11 mouse cellular contexts compared by ENCODE assay signal in the genomic region with DNA sequence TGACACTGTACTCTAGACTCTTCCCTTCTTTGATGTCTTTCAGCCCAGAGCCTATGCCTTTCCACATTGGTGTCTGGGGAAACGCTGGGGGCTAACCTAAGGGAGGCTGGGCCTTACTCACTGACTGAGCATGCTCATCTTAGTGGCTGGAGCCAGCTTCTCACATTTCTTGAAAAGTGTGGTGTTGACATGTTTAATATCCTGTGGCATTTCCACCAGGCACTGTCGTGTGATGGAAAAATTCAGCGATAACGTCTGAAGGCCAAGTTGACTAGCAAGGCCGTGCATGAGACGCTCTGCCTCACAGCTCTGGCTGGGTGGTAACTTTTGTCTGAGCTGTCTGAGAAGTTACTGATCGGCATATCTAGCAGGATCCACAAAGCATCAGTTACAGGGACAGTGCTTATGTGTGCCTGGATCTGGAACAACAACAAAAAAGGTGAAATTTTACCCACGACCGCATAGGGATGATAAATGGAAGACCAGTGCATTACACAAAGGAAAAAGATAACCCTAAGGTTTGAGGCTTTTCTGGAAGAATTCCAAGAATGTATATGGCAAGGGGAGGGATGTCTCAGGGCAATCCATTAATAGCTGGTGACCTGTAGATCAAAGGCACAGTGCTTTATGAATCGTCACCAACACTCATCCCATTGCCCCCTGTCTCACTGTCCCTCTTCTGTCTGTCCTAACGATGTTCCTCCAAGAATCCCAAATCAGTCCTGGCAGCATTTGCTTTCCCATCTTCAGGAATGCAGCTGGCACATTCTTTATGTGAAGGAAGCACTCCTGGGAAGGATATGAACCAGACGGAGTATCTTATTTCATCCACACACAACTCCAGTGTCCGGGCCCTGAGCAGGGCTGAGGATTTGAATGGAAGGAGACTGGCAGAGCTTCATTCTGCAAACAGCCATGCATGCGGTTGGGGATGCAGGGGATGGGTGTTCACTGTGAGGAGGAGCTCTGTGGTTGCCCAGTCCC.
DNase-seq lines count a peak whose midpoint lies in the region; ATAC-seq and TF ChIP-seq lines count a peak whose summit lies in the region.
"Had no signal": no experiment of that assay in that cellular context is flagged by ENCODE, and none has a peak within 500 bp of the region (broad histone marks: within the 10 kb centered on the region; RNA-seq: fewer than 3 reads in every experiment).

No protein-coding gene starts in this region.

- peaks cover 37% of the 10 kb centered on the region for H3K4me1 ChIP-seq in hindbrain, embryonic 13.5 days (replicated peaks)
- H3K4me1 ChIP-seq in hindbrain, embryonic 16.5 days (ENCODE audit: control insufficient read depth, insufficient read depth, low read depth, low read length): peaks cover 11% of the 10 kb centered on the region
- H3K4me1 ChIP-seq in forebrain, postnatal 0 days (ENCODE audit: insufficient read depth): no peaks in the 10 kb centered on the region

- ATAC-seq in hindbrain, embryonic 13.5 days (ENCODE audit: low FRiP score): no peak
- no peak for ATAC-seq in hindbrain, embryonic 16.5 days
- ATAC-seq in forebrain, postnatal 0 days: no peak

- DNase-seq in 416B (ENCODE audit: low read depth): peak; percentile 75
- DNase-seq in NIH3T3 (ENCODE audit: low read depth): peak; percentile 68
- peak; percentile 23 for DNase-seq in fibroblast of lung, adult 2 months (ENCODE audit: low read depth)
- no peak for DNase-seq in cerebellum, postnatal 25 days
- no peak for DNase-seq in forebrain, postnatal 0 days
- DNase-seq in layer of hippocampus, adult 9-11 months: no peak
- DNase-seq: gastrocnemius, postnatal 36 days; kidney, postnatal 14 days; midbrain, embryonic 14.5 days had no signal

- H3K4me2 ChIP-seq in hindbrain, embryonic 13.5 days: no peak overlapping the region
- no peak overlapping the region for H3K4me2 ChIP-seq in hindbrain, embryonic 16.5 days (ENCODE audit: low read length)
- no peak overlapping the region for H3K4me2 ChIP-seq in forebrain, postnatal 0 days (ENCODE audit: low read depth)

- WGBS in hindbrain, embryonic 13.5 days: 78% methylated on average over 14 of the region's 14 CpGs
- WGBS in hindbrain, embryonic 16.5 days: 72% methylated on average over 14 of the region's 14 CpGs
- WGBS in forebrain, postnatal 0 days: 74% methylated on average over 14 of the region's 14 CpGs

- no peak overlapping the region for H3K9ac ChIP-seq in hindbrain, embryonic 13.5 days
- no peak overlapping the region for H3K9ac ChIP-seq in hindbrain, embryonic 16.5 days (ENCODE audit: low read depth, low read length)
- H3K9ac ChIP-seq in forebrain, postnatal 0 days: no peak overlapping the region

- H3K9me3 ChIP-seq in hindbrain, embryonic 13.5 days: no peaks in the 10 kb centered on the region
- H3K9me3 ChIP-seq in hindbrain, embryonic 16.5 days (ENCODE audit: control insufficient read depth, low read length): no peaks in the 10 kb centered on the region
- H3K9me3 ChIP-seq in forebrain, postnatal 0 days (ENCODE audit: low read length): no peaks in the 10 kb centered on the region

- no peak overlapping the region for H3K4me3 ChIP-seq in hindbrain, embryonic 13.5 days
- no peak overlapping the region for H3K4me3 ChIP-seq in hindbrain, embryonic 16.5 days (ENCODE audit: low read length)
- no peak overlapping the region for H3K4me3 ChIP-seq in forebrain, postnatal 0 days (ENCODE audit: low read depth, low read length)

- 0 out of 2 replicates have a peak overlapping the region, but pooled peaks have one; percentile 1 for H3K27ac ChIP-seq in hindbrain, embryonic 13.5 days
- no peak overlapping the region for H3K27ac ChIP-seq in hindbrain, embryonic 16.5 days (ENCODE audit: low read depth, low read length)
- no peak overlapping the region for H3K27ac ChIP-seq in forebrain, postnatal 0 days (ENCODE audit: low read depth, low read length)

- no peaks in the 10 kb centered on the region for H3K36me3 ChIP-seq in hindbrain, embryonic 13.5 days
- H3K36me3 ChIP-seq in hindbrain, embryonic 16.5 days (ENCODE audit: control insufficient read depth, insufficient read depth, low read length): no peaks in the 10 kb centered on the region
- no peaks in the 10 kb centered on the region for H3K36me3 ChIP-seq in forebrain, postnatal 0 days (ENCODE audit: insufficient read depth)

- no peak for TF ChIP-seq CTCF in forebrain, postnatal 0 days (IDR thresholded peaks at IDR 0.05; ENCODE audit: low read depth)

- no peaks in the 10 kb centered on the region for H3K27me3 ChIP-seq in hindbrain, embryonic 13.5 days
- H3K27me3 ChIP-seq in hindbrain, embryonic 16.5 days (replicated peaks; ENCODE audit: control insufficient read depth, insufficient read depth, low read length): no peaks in the 10 kb centered on the region
- no peaks in the 10 kb centered on the region for H3K27me3 ChIP-seq in forebrain, postnatal 0 days (ENCODE audit: insufficient read depth, low read length)

Comparison
In these comparisons a context has a peak if more than half of its experiments do, and no peak if none do; other contexts are left out.
1. DNase-seq: peak in 416B (single experiment), NIH3T3 (single experiment) and fibroblast of lung, adult 2 months (single experiment); none in cerebellum, postnatal 25 days (0 of 2), forebrain, postnatal 0 days (single experiment) and layer of hippocampus, adult 9-11 months (single experiment).